Mouse (Mus musculus): ENCODE results near the gene Hax1. TPM values are rescaled to one million over a fixed set of nuclear protein-coding genes. Genes with fewer than 3 reads are reported as not detected.
A peak's percentile ranks its signal among the peaks of the same experiment; 100 is the strongest.

Gene Hax1
- polyA plus RNA-seq, 1 experiment from 2014 or later = 206 TPM

GRCm38 (mm10) chr3:89982426-89982825 is 16.2 kb downstream of the Hax1 start:
- Histone ChIP-seq H3K27ac (replicated peaks) (no peak overlapping the region), H3K9me3 (no peaks in the 10 kb centered on the region), H3K4me3 (no peak overlapping the region), H3K27me3 (replicated peaks; ENCODE audit: low read depth, poor library complexity, severe bottlenecking) (no peaks in the 10 kb centered on the region), H3K36me3 (replicated peaks) (no peaks in the 10 kb centered on the region), H3K4me1 (no peaks in the 10 kb centered on the region)
- no peak for DNase-seq (ENCODE audit: low spot score)
- 75% methylated on average over 5 of the region's 5 CpGs for WGBS

DNA sequence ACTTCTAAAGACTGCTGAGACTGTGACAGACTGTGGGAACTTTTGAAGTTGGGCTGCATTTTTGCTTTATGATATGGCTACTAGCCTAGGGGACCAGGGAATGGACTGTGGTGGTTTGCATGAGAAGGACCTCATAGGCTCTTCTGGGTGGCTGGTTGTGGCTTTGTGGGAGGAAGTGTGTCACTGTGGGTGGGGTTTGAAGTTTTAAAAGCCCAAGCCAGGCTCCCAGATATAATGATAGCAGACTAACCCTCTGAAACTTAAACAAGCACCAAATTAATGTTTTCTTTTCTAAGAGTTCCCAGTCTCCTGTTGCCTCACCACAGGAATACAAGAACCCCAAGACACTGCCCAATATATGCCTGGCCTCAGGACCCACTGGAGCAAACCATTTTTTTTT is 21.7 kb downstream of the Hax1 start:
- H3K4me3 ChIP-seq = no peak overlapping the region
- DNase-seq (ENCODE audit: low spot score) = no peak
- H3K27me3 ChIP-seq (replicated peaks; ENCODE audit: low read depth, poor library complexity, severe bottlenecking) = no peaks in the 10 kb centered on the region
- no peak overlapping the region for H3K27ac ChIP-seq (replicated peaks)
- no peaks in the 10 kb centered on the region for H3K9me3 ChIP-seq
- H3K4me1 ChIP-seq = no peaks in the 10 kb centered on the region
- no peaks in the 10 kb centered on the region for H3K36me3 ChIP-seq (replicated peaks)

DNA sequence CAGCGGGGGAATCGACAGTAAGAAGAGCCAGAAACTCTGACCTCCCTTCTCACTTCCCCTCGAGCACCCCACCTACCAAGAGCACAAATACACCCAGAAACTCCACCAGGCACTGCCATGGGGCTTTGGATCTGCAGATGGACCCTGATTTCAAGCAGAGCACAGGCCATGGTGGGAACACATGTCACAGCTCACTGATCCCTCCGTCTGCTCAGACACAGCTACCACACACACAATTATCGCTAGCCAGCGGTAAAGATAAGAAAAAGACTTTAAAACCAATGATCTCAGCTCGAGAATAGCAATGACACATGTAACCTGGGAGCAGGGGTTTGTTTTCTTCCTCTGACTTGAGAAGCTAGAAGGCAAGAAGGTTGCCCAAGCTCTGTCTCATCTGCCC is 30.1 kb downstream of the Hax1 start:
- Histone ChIP-seq H3K9me3 (no peaks in the 10 kb centered on the region), H3K27me3 (replicated peaks; ENCODE audit: low read depth, poor library complexity, severe bottlenecking) (no peaks in the 10 kb centered on the region), H3K27ac (replicated peaks) (no peak overlapping the region), H3K4me1 (peaks cover 20% of the 10 kb centered on the region), H3K4me3 (no peak overlapping the region), H3K36me3 (replicated peaks) (peaks cover 19% of the 10 kb centered on the region)
- 80% methylated on average over 7 of the region's 7 CpGs for WGBS
- DNase-seq (ENCODE audit: low spot score) = no peak

DNA sequence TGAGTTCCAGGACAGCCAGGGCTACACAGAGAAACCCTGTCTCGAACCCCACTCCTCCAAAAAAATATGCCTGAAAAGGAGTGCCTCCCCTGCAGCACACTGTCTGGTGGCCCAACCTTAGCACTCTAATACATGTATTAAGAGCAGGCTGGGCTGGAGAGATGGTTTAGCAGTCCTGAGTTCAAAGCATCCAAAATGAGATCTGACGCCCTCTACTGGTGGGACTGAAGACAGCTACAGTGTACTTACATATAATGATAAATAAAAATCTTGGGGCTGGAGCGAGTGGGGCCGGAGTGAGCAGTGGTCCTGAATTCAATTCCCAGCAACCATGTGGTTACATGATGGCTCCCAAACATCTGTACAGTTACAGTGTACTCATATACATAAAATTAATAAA is 31.6 kb downstream of the Hax1 start:
- H3K4me3 ChIP-seq = no peak overlapping the region
- H3K36me3 ChIP-seq (replicated peaks) = peaks cover 19% of the 10 kb centered on the region
- DNase-seq (ENCODE audit: low spot score) = no peak
- H3K27ac ChIP-seq (replicated peaks) = no peak overlapping the region
- WGBS = 75% methylated on average over 4 of the region's 4 CpGs
- no peaks in the 10 kb centered on the region for H3K9me3 ChIP-seq
- H3K4me1 ChIP-seq = peaks cover 27% of the 10 kb centered on the region
- no peaks in the 10 kb centered on the region for H3K27me3 ChIP-seq (replicated peaks; ENCODE audit: low read depth, poor library complexity, severe bottlenecking)

DNA sequence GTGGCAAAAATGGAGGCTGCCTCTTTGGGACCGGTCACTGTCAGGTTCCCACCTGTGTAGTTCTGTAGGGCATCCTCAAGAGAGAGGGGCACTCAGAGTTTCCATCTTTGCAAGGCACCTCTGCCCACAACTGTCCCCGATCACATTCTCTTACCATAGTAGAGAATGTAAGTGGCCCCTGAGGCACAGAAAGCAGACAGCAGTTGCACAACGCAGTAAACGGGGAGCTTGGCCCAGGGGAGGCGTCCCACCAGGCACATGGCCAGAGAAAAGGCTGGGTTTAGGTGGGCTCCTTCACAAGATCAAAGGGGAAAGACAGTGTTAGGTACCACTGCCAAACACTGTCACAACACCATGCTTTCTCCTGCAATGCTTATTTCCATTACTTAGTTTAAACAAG is 32.6 kb downstream of the Hax1 start:
- Histone ChIP-seq H3K27ac (replicated peaks) (no peak overlapping the region), H3K27me3 (replicated peaks; ENCODE audit: low read depth, poor library complexity, severe bottlenecking) (no peaks in the 10 kb centered on the region), H3K9me3 (no peaks in the 10 kb centered on the region), H3K36me3 (replicated peaks) (peaks cover 19% of the 10 kb centered on the region), H3K4me3 (no peak overlapping the region), H3K4me1 (peaks cover 37% of the 10 kb centered on the region)
- no peak for DNase-seq (ENCODE audit: low spot score)
- WGBS = 86% methylated on average over 5 of the region's 5 CpGs

- Histone ChIP-seq H3K4me1 (peaks cover 41% of the 10 kb centered on the region), H3K27me3 (replicated peaks; ENCODE audit: low read depth, poor library complexity, severe bottlenecking) (no peaks in the 10 kb centered on the region), H3K9me3 (no peaks in the 10 kb centered on the region), H3K4me3 (no peak overlapping the region), H3K36me3 (replicated peaks) (peaks cover 19% of the 10 kb centered on the region), H3K27ac (replicated peaks) (no peak overlapping the region)
- 96% methylated on average over 8 of the region's 8 CpGs for WGBS
- DNase-seq (ENCODE audit: low spot score) = no peak
Observed at GRCm38 (mm10) chr3:89965557-89965956, 33.0 kb downstream of the Hax1 start.

- peaks cover 54% of the 10 kb centered on the region for H3K4me1 ChIP-seq
- no peaks in the 10 kb centered on the region for H3K27me3 ChIP-seq (replicated peaks; ENCODE audit: low read depth, poor library complexity, severe bottlenecking)
- H3K4me3 ChIP-seq = peak overlapping the region; percentile 98
- H3K27ac ChIP-seq (replicated peaks) = peak overlapping the region; percentile 95
- peaks cover 25% of the 10 kb centered on the region for H3K36me3 ChIP-seq (replicated peaks)
- 43% methylated on average over 22 of the region's 22 CpGs for WGBS
- DNase-seq (ENCODE audit: low spot score) = peak; percentile 75
- no peaks in the 10 kb centered on the region for H3K9me3 ChIP-seq
Observed at GRCm38 (mm10) chr3:89963926-89964739, 34.4 kb downstream of the Hax1 start.

DNA sequence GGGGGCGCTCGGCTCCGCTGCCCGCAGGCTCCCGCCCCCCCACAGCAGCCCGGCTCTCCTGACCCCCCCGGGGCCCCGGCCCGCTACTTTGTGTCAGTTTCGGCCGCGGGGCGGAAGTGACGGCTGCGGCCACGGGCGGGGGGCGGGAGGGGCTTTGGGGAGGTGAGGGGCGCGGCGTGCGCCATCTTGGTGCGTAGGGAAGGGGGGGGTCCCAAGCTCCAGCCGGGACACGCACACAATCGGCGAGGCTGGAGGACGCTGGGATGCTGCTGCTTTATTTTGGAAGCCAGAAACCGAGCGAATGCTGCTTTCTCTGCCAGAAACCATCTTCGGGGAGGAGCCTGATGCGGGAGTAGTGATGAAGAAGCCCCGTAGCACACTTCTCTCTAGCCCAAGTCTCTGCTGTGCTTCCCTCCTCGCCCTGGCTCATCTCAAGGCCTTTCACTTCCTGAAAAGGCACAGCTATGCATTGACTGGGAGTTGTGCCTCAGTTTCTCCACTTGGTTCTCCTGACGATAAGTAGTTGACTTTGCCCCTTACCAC is 35.3 kb downstream of the Hax1 start, which contains the start of gene Atp8b2:
Gene Atp8b2, minus strand, starts transcription at position 288 of the 543 bp plus-strand sequence.
- peak within 1 kb of the TSS; percentile 98 for H3K4me3 ChIP-seq
- under 1% methylated on average over 35 of the region's 35 CpGs for WGBS
- peaks cover 34% of the 10 kb centered on the region for H3K36me3 ChIP-seq (replicated peaks)
- peak within 1 kb of the TSS; percentile 95 for H3K27ac ChIP-seq (replicated peaks)
- no peaks in the 10 kb centered on the region for H3K27me3 ChIP-seq (replicated peaks; ENCODE audit: low read depth, poor library complexity, severe bottlenecking)
- H3K9me3 ChIP-seq = no peaks in the 10 kb centered on the region
- DNase-seq (ENCODE audit: low spot score) = peak; percentile 91
- peaks cover 59% of the 10 kb centered on the region for H3K4me1 ChIP-seq

- no peak for DNase-seq (ENCODE audit: low spot score)
- no peaks in the 10 kb centered on the region for H3K9me3 ChIP-seq
- peaks cover 39% of the 10 kb centered on the region for H3K36me3 ChIP-seq (replicated peaks)
- under 1% methylated on average over 30 of the region's 30 CpGs for WGBS
- no peaks in the 10 kb centered on the region for H3K27me3 ChIP-seq (replicated peaks; ENCODE audit: low read depth, poor library complexity, severe bottlenecking)
- peak overlapping the region; percentile 95 for H3K27ac ChIP-seq (replicated peaks)
- peak overlapping the region; percentile 98 for H3K4me3 ChIP-seq
- H3K4me1 ChIP-seq = peaks cover 59% of the 10 kb centered on the region
Observed at GRCm38 (mm10) chr3:89962751-89963220, 35.8 kb downstream of the Hax1 start.

GRCm38 (mm10) chr3:89962059-89962750 is 36.4 kb downstream of the Hax1 start:
- H3K36me3 ChIP-seq (replicated peaks) = peaks cover 44% of the 10 kb centered on the region
- peak; percentile 44 for DNase-seq (ENCODE audit: low spot score)
- 10% methylated on average over 14 of the region's 14 CpGs for WGBS
- H3K27me3 ChIP-seq (replicated peaks; ENCODE audit: low read depth, poor library complexity, severe bottlenecking) = no peaks in the 10 kb centered on the region
- no peaks in the 10 kb centered on the region for H3K9me3 ChIP-seq
- peak overlapping the region; percentile 98 for H3K4me3 ChIP-seq
- peaks cover 59% of the 10 kb centered on the region for H3K4me1 ChIP-seq
- H3K27ac ChIP-seq (replicated peaks) = peak overlapping the region; percentile 95

DNA sequence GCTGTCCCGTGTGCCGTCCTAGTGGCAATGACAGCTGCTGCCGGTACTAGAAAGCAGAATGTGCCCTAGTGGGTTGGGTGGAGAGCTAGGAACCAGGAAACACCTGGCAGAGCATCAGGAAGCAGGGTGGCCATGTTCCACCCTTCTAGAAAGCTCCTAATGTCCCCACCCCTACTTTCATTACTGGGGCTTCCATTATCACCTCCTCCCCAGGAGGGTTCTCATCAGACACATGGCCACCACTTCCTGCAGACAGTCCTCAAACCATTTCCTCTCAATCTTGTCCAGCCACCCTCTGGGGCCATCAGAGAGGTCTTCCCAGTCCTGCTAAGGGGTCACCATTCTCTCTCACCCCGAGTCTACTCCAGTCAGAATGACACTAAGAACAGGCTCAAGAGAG is 37.1 kb downstream of the Hax1 start:
- Histone ChIP-seq H3K36me3 (replicated peaks) (peaks cover 52% of the 10 kb centered on the region), H3K4me3 (peak overlapping the region; percentile 98), H3K9me3 (no peaks in the 10 kb centered on the region), H3K4me1 (peaks cover 59% of the 10 kb centered on the region), H3K27ac (replicated peaks) (peak overlapping the region; percentile 95; the same call in 1 of the 2 replicates), H3K27me3 (replicated peaks; ENCODE audit: low read depth, poor library complexity, severe bottlenecking) (no peaks in the 10 kb centered on the region)
- DNase-seq (ENCODE audit: low spot score) = no peak
- WGBS = 61% methylated on average over 4 of the region's 4 CpGs

- no peaks in the 10 kb centered on the region for H3K9me3 ChIP-seq
- no peaks in the 10 kb centered on the region for H3K27me3 ChIP-seq (replicated peaks; ENCODE audit: low read depth, poor library complexity, severe bottlenecking)
- peak overlapping the region; percentile 79 for H3K27ac ChIP-seq (replicated peaks)
- H3K36me3 ChIP-seq (replicated peaks) = peaks cover 52% of the 10 kb centered on the region
- H3K4me3 ChIP-seq = peak overlapping the region; percentile 98
- peaks cover 58% of the 10 kb centered on the region for H3K4me1 ChIP-seq
- WGBS = under 1% methylated on average over 30 of the region's 30 CpGs
- peak; percentile 95 for DNase-seq (ENCODE audit: low spot score)
Observed at GRCm38 (mm10) chr3:89960469-89960868, 38.1 kb downstream of the Hax1 start.

All from embryonic facial prominence, embryonic 10.5 days (tissue).